Mouse (Mus musculus): Measurements from ENCODE around the gene Zfp217.

Zfp217 gene

GRCm38 (mm10) chr2:170103341-170103740 lies 44.6 kb downstream of the Zfp217 start:
- no peak for DNase-seq (ENCODE audit: low read depth, low spot score)

GRCm38 (mm10) chr2:170101932-170102331 lies 46.0 kb downstream of the Zfp217 start:
- no peak for DNase-seq (ENCODE audit: low read depth, low spot score)

- DNase-seq (ENCODE audit: low read depth, low spot score), result peak; percentile 93
Measured at GRCm38 (mm10) chr2:170101132-170101531, 46.8 kb downstream of the Zfp217 start.

GRCm38 (mm10) chr2:170094871-170095270 lies 53.0 kb downstream of the Zfp217 start:
- no peak for DNase-seq (ENCODE audit: low read depth, low spot score)

GRCm38 (mm10) chr2:170094220-170094619 lies 53.7 kb downstream of the Zfp217 start:
- no peak for DNase-seq (ENCODE audit: low read depth, low spot score)

GRCm38 (mm10) chr2:170091563-170092443 lies 56.1 kb downstream of the Zfp217 start:
- no peak for DNase-seq (ENCODE audit: low read depth, low spot score)

GRCm38 (mm10) chr2:170078442-170079017 lies 69.4 kb downstream of the Zfp217 start:
- peak; percentile 40 for DNase-seq (ENCODE audit: low read depth, low spot score)

- DNase-seq (ENCODE audit: low read depth, low spot score), result no peak
Measured at GRCm38 (mm10) chr2:170078041-170078440, 69.9 kb downstream of the Zfp217 start.

- DNase-seq (ENCODE audit: low read depth, low spot score), result no peak
Measured at GRCm38 (mm10) chr2:170076941-170077490, 70.9 kb downstream of the Zfp217 start.

GRCm38 (mm10) chr2:170070641-170071241 lies 77.2 kb downstream of the Zfp217 start:
- peak; percentile 71 for DNase-seq (ENCODE audit: low read depth, low spot score)

GRCm38 (mm10) chr2:170069976-170070375 lies 77.9 kb downstream of the Zfp217 start:
- no peak for DNase-seq (ENCODE audit: low read depth, low spot score)

- DNase-seq (ENCODE audit: low read depth, low spot score), result no peak
Measured at GRCm38 (mm10) chr2:170062378-170062777, 85.5 kb downstream of the Zfp217 start.

- no peak for DNase-seq (ENCODE audit: low read depth, low spot score)
Measured at GRCm38 (mm10) chr2:170060066-170060465, 87.8 kb downstream of the Zfp217 start.

GRCm38 (mm10) chr2:170058774-170059173 lies 89.1 kb downstream of the Zfp217 start:
- no peak for DNase-seq (ENCODE audit: low read depth, low spot score)
